Mouse (Mus musculus): ENCODE results near the gene Rad51c. TPM values are rescaled to one million over a fixed set of nuclear protein-coding genes. Genes with fewer than 3 reads are reported as not detected.

The Rad51c gene
- polyA plus RNA-seq, 1 experiment: 2.5 TPM

DNA sequence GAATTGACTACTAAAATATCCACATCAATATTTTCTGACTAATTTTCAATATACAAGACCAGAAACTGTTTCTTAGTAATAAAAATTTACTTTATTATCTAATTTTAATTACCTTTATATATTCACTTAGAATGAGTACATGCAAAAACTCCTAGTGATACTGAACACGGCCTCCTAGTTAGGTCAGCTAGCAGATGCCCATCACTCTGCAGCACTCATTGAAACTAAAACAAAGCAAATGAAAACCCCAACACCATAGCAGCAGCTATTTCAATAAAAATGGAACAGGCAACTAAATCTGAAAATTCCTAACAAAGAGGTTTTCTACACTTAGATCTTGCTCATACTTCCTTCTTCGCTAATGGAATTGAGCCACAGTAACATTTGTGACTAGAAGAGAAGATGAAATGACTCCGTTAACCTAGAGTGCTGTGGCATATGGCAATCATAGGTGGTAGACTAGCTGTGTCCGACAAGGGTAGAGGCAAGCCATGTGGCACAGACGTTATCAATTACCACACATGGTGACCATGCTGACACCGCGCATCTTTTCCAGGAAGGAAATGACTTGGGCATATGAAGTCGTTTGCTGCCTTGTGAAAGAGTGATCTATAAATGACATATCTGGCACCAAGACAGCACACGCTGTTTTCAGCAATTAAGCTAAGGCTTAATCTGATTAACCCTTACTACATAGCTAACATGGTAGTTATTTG, 36.7 kb downstream of the Rad51c start:
- no peak for DNase-seq
- Histone ChIP-seq H3K27me3 (ENCODE audit: control insufficient read depth, insufficient read depth, low read length) (no peaks in the 10 kb centered on the region), H3K4me1 (replicated peaks; ENCODE audit: control insufficient read depth, insufficient read depth, low read length) (no peaks in the 10 kb centered on the region), H3K27ac (ENCODE audit: control insufficient read depth, insufficient read depth, low read length) (no peak overlapping the region), H3K4me3 (ENCODE audit: control insufficient read depth, insufficient read depth, low read length) (no peak overlapping the region), H3K36me3 (ENCODE audit: control insufficient read depth, insufficient read depth, low read length) (no peaks in the 10 kb centered on the region)
- WGBS: 43% methylated on average over 9 of the region's 9 CpGs
- no peak for TF ChIP-seq POLR2A (IDR thresholded peaks at IDR 0.05; ENCODE audit: control insufficient read depth, extremely low read depth, insufficient read depth, low read length, poor library complexity)
- no peak for TF ChIP-seq CTCF (IDR thresholded peaks at IDR 0.05; ENCODE audit: borderline replicate concordance, control insufficient read depth, extremely low read depth, insufficient read depth, low read length, poor library complexity)

- WGBS: 80% methylated on average over 7 of the region's 7 CpGs
- no peaks in the 10 kb centered on the region for H3K36me3 ChIP-seq (ENCODE audit: control insufficient read depth, insufficient read depth, low read length)
- TF ChIP-seq POLR2A (IDR thresholded peaks at IDR 0.05; ENCODE audit: control insufficient read depth, extremely low read depth, insufficient read depth, low read length, poor library complexity): no peak
- no peak for TF ChIP-seq CTCF (IDR thresholded peaks at IDR 0.05; ENCODE audit: borderline replicate concordance, control insufficient read depth, extremely low read depth, insufficient read depth, low read length, poor library complexity)
- H3K27me3 ChIP-seq (ENCODE audit: control insufficient read depth, insufficient read depth, low read length): no peaks in the 10 kb centered on the region
- H3K4me3 ChIP-seq (ENCODE audit: control insufficient read depth, insufficient read depth, low read length): no peak overlapping the region
- H3K4me1 ChIP-seq (replicated peaks; ENCODE audit: control insufficient read depth, insufficient read depth, low read length): no peaks in the 10 kb centered on the region
- H3K27ac ChIP-seq (ENCODE audit: control insufficient read depth, insufficient read depth, low read length): no peak overlapping the region
- no peak for DNase-seq
Observed at GRCm38 (mm10) chr11:87367061-87367460, 37.7 kb downstream of the Rad51c start.

DNA sequence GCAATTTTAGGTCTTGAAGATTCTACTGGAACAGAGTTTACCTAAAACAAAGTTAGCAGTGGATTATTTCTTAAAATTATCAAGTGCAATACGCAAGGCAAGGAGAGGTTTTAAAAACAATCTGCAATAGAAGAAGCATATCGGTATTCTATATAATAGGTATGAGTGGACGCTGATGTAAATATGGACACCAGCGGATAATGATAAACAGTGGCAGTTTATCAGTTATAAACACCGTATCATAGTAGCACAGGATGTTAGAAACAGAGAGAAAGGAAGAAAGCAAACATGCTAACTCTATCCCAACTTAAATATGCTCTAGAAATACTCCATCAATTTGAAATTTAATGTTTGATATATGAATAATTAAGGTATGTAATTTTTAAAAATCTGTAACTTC, 39.6 kb downstream of the Rad51c start:
- no peaks in the 10 kb centered on the region for H3K27me3 ChIP-seq (ENCODE audit: control insufficient read depth, insufficient read depth, low read length)
- H3K36me3 ChIP-seq (ENCODE audit: control insufficient read depth, insufficient read depth, low read length): no peaks in the 10 kb centered on the region
- no peak overlapping the region for H3K27ac ChIP-seq (ENCODE audit: control insufficient read depth, insufficient read depth, low read length)
- 95% methylated on average over 5 of the region's 5 CpGs for WGBS
- no peak for DNase-seq
- no peaks in the 10 kb centered on the region for H3K4me1 ChIP-seq (replicated peaks; ENCODE audit: control insufficient read depth, insufficient read depth, low read length)
- H3K4me3 ChIP-seq (ENCODE audit: control insufficient read depth, insufficient read depth, low read length): no peak overlapping the region
- no peak for TF ChIP-seq CTCF (IDR thresholded peaks at IDR 0.05; ENCODE audit: borderline replicate concordance, control insufficient read depth, extremely low read depth, insufficient read depth, low read length, poor library complexity)
- no peak for TF ChIP-seq POLR2A (IDR thresholded peaks at IDR 0.05; ENCODE audit: control insufficient read depth, extremely low read depth, insufficient read depth, low read length, poor library complexity)

DNA sequence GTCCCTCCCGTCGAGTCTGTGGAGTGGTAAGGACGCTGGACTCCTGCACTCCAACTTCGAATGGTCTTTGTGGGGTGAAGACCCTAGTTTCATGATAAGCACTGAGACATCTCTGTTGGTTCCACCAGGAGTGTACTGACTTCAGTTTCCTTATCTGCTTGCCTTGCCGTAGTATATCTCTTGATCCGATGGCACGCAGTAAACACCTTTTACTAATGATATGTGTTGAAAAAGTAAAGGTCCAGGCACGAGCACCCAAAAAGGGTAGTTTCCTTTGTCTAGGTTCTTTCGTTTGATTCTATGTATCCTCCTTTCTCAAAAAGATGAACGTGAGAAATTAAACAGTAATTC, 45.5 kb downstream of the Rad51c start:
- whole genome bisulfite sequencing: 7% methylated on average over 10 of the region's 10 CpGs
- TF ChIP-seq POLR2A (IDR thresholded peaks at IDR 0.05; ENCODE audit: control insufficient read depth, extremely low read depth, insufficient read depth, low read length, poor library complexity) (no peak), CTCF (IDR thresholded peaks at IDR 0.05; ENCODE audit: borderline replicate concordance, control insufficient read depth, extremely low read depth, insufficient read depth, low read length, poor library complexity) (no peak)
- no peak for DNase-seq
- Histone ChIP-seq H3K36me3 (ENCODE audit: control insufficient read depth, insufficient read depth, low read length) (no peaks in the 10 kb centered on the region), H3K27me3 (ENCODE audit: control insufficient read depth, insufficient read depth, low read length) (no peaks in the 10 kb centered on the region), H3K4me3 (ENCODE audit: control insufficient read depth, insufficient read depth, low read length) (peak overlapping the region; percentile 95), H3K4me1 (replicated peaks; ENCODE audit: control insufficient read depth, insufficient read depth, low read length) (peaks cover 5% of the 10 kb centered on the region), H3K27ac (ENCODE audit: control insufficient read depth, insufficient read depth, low read length) (no peak overlapping the region)

GRCm38 (mm10) chr11:87358331-87359261, 46.2 kb downstream of the Rad51c start, which contains the start of gene Ppm1e:
Ppm1e (minus strand) TSS chr11:87359023.
- no peak for TF ChIP-seq POLR2A (IDR thresholded peaks at IDR 0.05; ENCODE audit: control insufficient read depth, extremely low read depth, insufficient read depth, low read length, poor library complexity)
- no peak for TF ChIP-seq CTCF (IDR thresholded peaks at IDR 0.05; ENCODE audit: borderline replicate concordance, control insufficient read depth, extremely low read depth, insufficient read depth, low read length, poor library complexity)
- peak within 1 kb of the TSS; percentile 95 for H3K4me3 ChIP-seq (ENCODE audit: control insufficient read depth, insufficient read depth, low read length)
- no peak within 1 kb of the TSS for H3K27ac ChIP-seq (ENCODE audit: control insufficient read depth, insufficient read depth, low read length)
- H3K27me3 ChIP-seq (ENCODE audit: control insufficient read depth, insufficient read depth, low read length): no peaks in the 10 kb centered on the region
- DNase-seq: peak; percentile 84
- WGBS: under 1% methylated on average over 100 of the region's 104 CpGs
- peaks cover 5% of the 10 kb centered on the region for H3K4me1 ChIP-seq (replicated peaks; ENCODE audit: control insufficient read depth, insufficient read depth, low read length)
- H3K36me3 ChIP-seq (ENCODE audit: control insufficient read depth, insufficient read depth, low read length): no peaks in the 10 kb centered on the region
